Mouse (Mus musculus): ENCODE measurements around the gene Otulinl. TPM values are rescaled to one million over a fixed set of nuclear protein-coding genes. Genes with fewer than 3 reads are reported as not detected.
A peak's percentile ranks its signal among the peaks of the same experiment; 100 is the strongest.

Gene Otulinl
- total and polyA plus RNA-seq, 3 experiments, result not detected

- peaks cover 46% of the 10 kb centered on the region for H3K36me3 ChIP-seq (replicated peaks)
- no peaks in the 10 kb centered on the region for H3K9me3 ChIP-seq (replicated peaks)
- ATAC-seq (ENCODE audit: extremely low read depth, insufficient number of reproducible peaks, low FRiP score, poor library complexity, severe bottlenecking) (no peak), DNase-seq (ENCODE audit: low spot score) (no peak)
- H3K27me3 ChIP-seq (ENCODE audit: insufficient read depth, low read length), result no peaks in the 10 kb centered on the region
- H3K4me1 ChIP-seq (ENCODE audit: insufficient read depth, low read depth, low read length), result peaks cover 41% of the 10 kb centered on the region
- peak overlapping the region; percentile 52; the same call in 1 of the 2 replicates for H3K4me3 ChIP-seq (ENCODE audit: low read depth, low read length)
- TF ChIP-seq POLR2AphosphoS5 (IDR thresholded peaks at IDR 0.05; ENCODE audit: insufficient replicate concordance, low read depth, low read length), result no peak
- TF ChIP-seq GATA2 (IDR thresholded peaks at IDR 0.05; ENCODE audit: borderline replicate concordance, low read depth, low read length), result no peak
- no peak for TF ChIP-seq GATA1 (IDR thresholded peaks at IDR 0.05; ENCODE audit: borderline replicate concordance, low read length)
- no peak for TF ChIP-seq TAL1 (conservative IDR thresholded peaks at IDR 0.05; ENCODE audit: low read depth, low read length)
- TF ChIP-seq CTCF (IDR thresholded peaks at IDR 0.05; ENCODE audit: low read depth, low read length), result no peak
Measured at GRCm38 (mm10) chr15:27629046-27629445, 52.3 kb downstream of the Otulinl start.

- peaks cover 41% of the 10 kb centered on the region for H3K4me1 ChIP-seq (ENCODE audit: insufficient read depth, low read depth, low read length)
- ATAC-seq (ENCODE audit: extremely low read depth, insufficient number of reproducible peaks, low FRiP score, poor library complexity, severe bottlenecking) (0 out of 2 replicates have a peak, but pooled peaks have one; percentile 17), DNase-seq (ENCODE audit: low spot score) (no peak)
- peaks cover 58% of the 10 kb centered on the region for H3K36me3 ChIP-seq (replicated peaks)
- no peak for TF ChIP-seq GATA1 (IDR thresholded peaks at IDR 0.05; ENCODE audit: borderline replicate concordance, low read length)
- no peak for TF ChIP-seq CTCF (IDR thresholded peaks at IDR 0.05; ENCODE audit: low read depth, low read length)
- TF ChIP-seq TAL1 (conservative IDR thresholded peaks at IDR 0.05; ENCODE audit: low read depth, low read length), result no peak
- no peak for TF ChIP-seq POLR2AphosphoS5 (IDR thresholded peaks at IDR 0.05; ENCODE audit: insufficient replicate concordance, low read depth, low read length)
- TF ChIP-seq GATA2 (IDR thresholded peaks at IDR 0.05; ENCODE audit: borderline replicate concordance, low read depth, low read length), result no peak
- no peaks in the 10 kb centered on the region for H3K27me3 ChIP-seq (ENCODE audit: insufficient read depth, low read length)
- H3K4me3 ChIP-seq (ENCODE audit: low read depth, low read length), result no peak overlapping the region; the same call in 1 of the 2 replicates
- H3K9me3 ChIP-seq (replicated peaks), result no peaks in the 10 kb centered on the region
Measured at GRCm38 (mm10) chr15:27627794-27628193, 53.6 kb downstream of the Otulinl start.

DNA sequence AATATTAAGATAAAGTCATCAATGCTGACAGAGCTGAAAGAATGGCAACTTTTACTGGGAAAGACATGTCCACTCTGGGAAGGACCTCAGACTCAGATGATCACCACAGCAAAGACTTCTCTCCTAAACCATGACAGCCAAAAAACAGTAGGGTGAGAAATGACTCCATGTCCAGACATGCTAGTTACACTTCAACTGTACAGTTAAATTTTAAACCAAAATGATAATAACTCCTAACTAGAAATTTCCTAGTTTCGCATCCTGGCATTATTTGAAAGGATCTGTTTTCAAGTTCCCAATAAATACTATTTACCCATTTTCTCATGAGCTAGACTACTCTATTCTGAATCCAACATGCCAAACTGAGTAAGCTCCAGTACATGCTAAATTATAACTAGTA lies 55.1 kb downstream of the Otulinl start:
- TF ChIP-seq TAL1 (conservative IDR thresholded peaks at IDR 0.05; ENCODE audit: low read depth, low read length) (no peak), CTCF (IDR thresholded peaks at IDR 0.05; ENCODE audit: low read depth, low read length) (no peak), GATA2 (IDR thresholded peaks at IDR 0.05; ENCODE audit: borderline replicate concordance, low read depth, low read length) (no peak), GATA1 (IDR thresholded peaks at IDR 0.05; ENCODE audit: borderline replicate concordance, low read length) (no peak), POLR2AphosphoS5 (IDR thresholded peaks at IDR 0.05; ENCODE audit: insufficient replicate concordance, low read depth, low read length) (no peak)
- DNase-seq (ENCODE audit: low spot score) (no peak), ATAC-seq (ENCODE audit: extremely low read depth, insufficient number of reproducible peaks, low FRiP score, poor library complexity, severe bottlenecking) (no peak)
- peaks cover 70% of the 10 kb centered on the region for H3K36me3 ChIP-seq (replicated peaks)
- no peak overlapping the region for H3K4me3 ChIP-seq (ENCODE audit: low read depth, low read length)
- no peaks in the 10 kb centered on the region for H3K9me3 ChIP-seq (replicated peaks)
- peaks cover 45% of the 10 kb centered on the region for H3K4me1 ChIP-seq (ENCODE audit: insufficient read depth, low read depth, low read length)
- no peaks in the 10 kb centered on the region for H3K27me3 ChIP-seq (ENCODE audit: insufficient read depth, low read length)

DNA sequence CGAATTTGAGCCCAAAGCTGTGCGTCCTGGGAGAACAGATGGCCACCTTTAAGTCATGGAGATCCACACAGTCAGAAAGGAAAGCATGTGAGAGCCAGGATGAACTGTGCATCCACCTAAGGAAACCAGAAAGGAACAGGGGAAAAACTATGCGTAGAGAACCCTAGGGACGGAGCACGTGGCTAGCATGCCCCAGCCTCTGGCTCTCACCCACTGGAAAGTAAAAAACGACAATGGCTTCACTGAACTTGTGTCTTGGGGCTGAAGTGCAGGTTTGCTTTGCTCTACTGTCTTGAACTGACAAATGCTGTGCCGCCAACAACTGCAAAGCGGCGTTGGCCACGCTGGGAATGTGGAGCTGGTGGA lies 55.5 kb downstream of the Otulinl start:
- H3K36me3 ChIP-seq (replicated peaks), result peaks cover 74% of the 10 kb centered on the region
- TF ChIP-seq GATA1 (IDR thresholded peaks at IDR 0.05; ENCODE audit: borderline replicate concordance, low read length) (no peak), TAL1 (conservative IDR thresholded peaks at IDR 0.05; ENCODE audit: low read depth, low read length) (no peak), CTCF (IDR thresholded peaks at IDR 0.05; ENCODE audit: low read depth, low read length) (no peak), POLR2AphosphoS5 (IDR thresholded peaks at IDR 0.05; ENCODE audit: insufficient replicate concordance, low read depth, low read length) (no peak), GATA2 (IDR thresholded peaks at IDR 0.05; ENCODE audit: borderline replicate concordance, low read depth, low read length) (no peak)
- no peaks in the 10 kb centered on the region for H3K27me3 ChIP-seq (ENCODE audit: insufficient read depth, low read length)
- no peak for DNase-seq (ENCODE audit: low spot score)
- H3K4me1 ChIP-seq (ENCODE audit: insufficient read depth, low read depth, low read length), result peaks cover 45% of the 10 kb centered on the region
- H3K9me3 ChIP-seq (replicated peaks), result no peaks in the 10 kb centered on the region
- no peak for ATAC-seq (ENCODE audit: extremely low read depth, insufficient number of reproducible peaks, low FRiP score, poor library complexity, severe bottlenecking)
- H3K4me3 ChIP-seq (ENCODE audit: low read depth, low read length), result no peak overlapping the region

DNA sequence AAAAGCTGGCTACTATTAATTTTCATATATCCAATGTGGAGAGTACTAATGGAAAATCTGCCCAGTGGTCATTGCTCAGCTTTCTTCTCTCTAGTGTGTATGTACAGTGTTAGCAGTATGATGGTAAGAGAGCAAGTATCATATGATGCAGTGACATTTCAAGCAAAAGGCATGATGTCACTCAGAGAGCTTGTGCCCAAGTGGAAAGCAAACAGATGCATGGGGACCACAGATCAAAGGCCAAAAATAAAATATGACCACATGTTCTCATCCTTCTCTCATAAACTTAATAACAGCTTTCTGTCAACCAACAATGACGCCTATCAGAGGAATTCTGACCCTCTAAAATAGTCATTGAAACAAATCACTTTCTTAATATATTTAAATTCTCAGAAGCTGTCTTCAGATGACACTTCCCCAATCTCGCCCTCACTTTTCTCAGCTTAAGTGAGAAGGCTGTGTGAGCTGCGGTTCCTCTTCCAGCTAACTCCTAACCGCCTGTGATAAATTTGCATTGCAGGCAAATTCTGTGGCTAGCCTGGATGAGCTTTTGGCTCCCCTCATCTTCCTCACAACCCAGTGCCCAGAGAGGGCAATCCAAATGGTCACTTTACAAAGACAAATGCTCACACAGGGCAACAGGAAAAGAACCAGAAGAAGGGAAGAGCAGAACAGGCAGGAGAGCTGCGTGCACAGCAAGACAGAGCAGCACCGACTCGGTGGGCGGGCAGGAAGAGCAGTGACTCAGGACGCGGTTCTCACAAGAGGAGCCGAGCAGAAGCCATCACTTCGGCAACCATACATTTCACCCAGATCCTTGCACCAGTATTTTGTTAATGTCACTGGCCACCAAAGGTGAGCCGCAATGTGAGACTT lies 56.1 kb downstream of the Otulinl start:
- Histone ChIP-seq H3K36me3 (replicated peaks) (peaks cover 80% of the 10 kb centered on the region), H3K27me3 (ENCODE audit: insufficient read depth, low read length) (no peaks in the 10 kb centered on the region), H3K9me3 (replicated peaks) (no peaks in the 10 kb centered on the region), H3K4me3 (ENCODE audit: low read depth, low read length) (no peak overlapping the region), H3K4me1 (ENCODE audit: insufficient read depth, low read depth, low read length) (peaks cover 47% of the 10 kb centered on the region)
- no peak for ATAC-seq (ENCODE audit: extremely low read depth, insufficient number of reproducible peaks, low FRiP score, poor library complexity, severe bottlenecking)
- no peak for DNase-seq (ENCODE audit: low spot score)
- TF ChIP-seq POLR2AphosphoS5 (IDR thresholded peaks at IDR 0.05; ENCODE audit: insufficient replicate concordance, low read depth, low read length) (no peak), GATA2 (IDR thresholded peaks at IDR 0.05; ENCODE audit: borderline replicate concordance, low read depth, low read length) (no peak), GATA1 (IDR thresholded peaks at IDR 0.05; ENCODE audit: borderline replicate concordance, low read length) (no peak), TAL1 (conservative IDR thresholded peaks at IDR 0.05; ENCODE audit: low read depth, low read length) (no peak), CTCF (IDR thresholded peaks at IDR 0.05; ENCODE audit: low read depth, low read length) (no peak)

DNA sequence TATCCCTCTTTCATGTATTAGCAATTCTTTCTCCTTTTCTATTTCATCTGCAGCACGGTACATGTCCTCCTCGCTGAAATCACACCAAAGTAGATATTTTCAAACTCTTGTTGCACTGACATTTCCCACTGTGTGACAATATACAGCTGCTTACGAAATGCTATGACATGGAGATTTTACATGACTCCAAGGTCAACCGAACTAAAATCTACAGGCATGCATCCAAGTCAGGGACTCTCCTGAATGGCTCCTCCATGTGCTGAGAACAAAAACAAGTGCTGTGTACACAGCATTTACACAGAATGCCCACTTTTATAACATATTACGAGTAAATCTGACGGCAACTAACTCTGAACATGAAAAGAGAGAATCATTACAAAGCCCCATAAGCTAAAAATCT lies 58.1 kb downstream of the Otulinl start:
- no peak for ATAC-seq (ENCODE audit: extremely low read depth, insufficient number of reproducible peaks, low FRiP score, poor library complexity, severe bottlenecking)
- H3K4me3 ChIP-seq (ENCODE audit: low read depth, low read length), result no peak overlapping the region
- H3K36me3 ChIP-seq (replicated peaks), result peaks cover 93% of the 10 kb centered on the region
- peaks cover 51% of the 10 kb centered on the region for H3K4me1 ChIP-seq (ENCODE audit: insufficient read depth, low read depth, low read length)
- H3K27me3 ChIP-seq (ENCODE audit: insufficient read depth, low read length), result no peaks in the 10 kb centered on the region
- DNase-seq (ENCODE audit: low spot score), result no peak
- no peak for TF ChIP-seq GATA2 (IDR thresholded peaks at IDR 0.05; ENCODE audit: borderline replicate concordance, low read depth, low read length)
- no peak for TF ChIP-seq CTCF (IDR thresholded peaks at IDR 0.05; ENCODE audit: low read depth, low read length)
- no peak for TF ChIP-seq POLR2AphosphoS5 (IDR thresholded peaks at IDR 0.05; ENCODE audit: insufficient replicate concordance, low read depth, low read length)
- no peak for TF ChIP-seq TAL1 (conservative IDR thresholded peaks at IDR 0.05; ENCODE audit: low read depth, low read length)
- TF ChIP-seq GATA1 (IDR thresholded peaks at IDR 0.05; ENCODE audit: borderline replicate concordance, low read length), result no peak
- H3K9me3 ChIP-seq (replicated peaks), result no peaks in the 10 kb centered on the region
